Mouse (Mus musculus) hindbrain, postnatal 0 days (tissue): ENCODE results near the gene D930020B18Rik. TPM values are rescaled to one million over a fixed set of nuclear protein-coding genes. Genes with fewer than 3 reads are reported as not detected.

ENCODE experiments used
- ATAC-seq: fragments of 200-750 bp; cut with Nextera tagmentation; 2 replicates; pipeline ENCODE4 v1.8.0; 2017; ENCODE audit warnings: mild to moderate bottlenecking, moderate TSS enrichment, moderate library complexity
- DNase-seq: peaks from one replicate; pipeline ENCODE4 v3.0.0-alpha.2; 2015; ENCODE audit warnings: low spot score
- H3K27ac ChIP-seq: fragments of 300-500 bp; sonication (generic); 2 replicates; pipeline ENCODE4 v1.5.1; 2014; ENCODE audit warnings: mild to moderate bottlenecking
- H3K27me3 ChIP-seq: fragments of 300-500 bp; sonication (generic); 2 replicates; pipeline ENCODE4 v1.6.1; 2014; ENCODE audit warnings: low read length, mixed read lengths; ENCODE audit not compliant: insufficient read depth
- H3K36me3 ChIP-seq: fragments of 300-500 bp; sonication (generic); 2 replicates; pipeline ENCODE4 v1.6.1; 2014; ENCODE audit warnings: low read length, mixed read lengths; ENCODE audit not compliant: insufficient read depth
- H3K4me1 ChIP-seq: fragments of 300-500 bp; sonication (generic); 2 replicates; pipeline ENCODE4 v1.6.1; 2014; ENCODE audit warnings: antibody characterized with exemption, low read length, mixed read lengths; ENCODE audit not compliant: insufficient read depth
- H3K4me2 ChIP-seq: fragments of 300-500 bp; sonication (generic); 2 replicates; pipeline ENCODE4 v1.6.1; 2014; ENCODE audit warnings: low read depth, mild to moderate bottlenecking, low read length, moderate library complexity, mixed read lengths
- H3K4me3 ChIP-seq: fragments of 300-500 bp; sonication (generic); 2 replicates; pipeline ENCODE4 v1.5.1; 2014; ENCODE audit warnings: low read length
- H3K9ac ChIP-seq: fragments of 300-500 bp; sonication (generic); replicated peaks from 2 replicates; pipeline ENCODE4 v1.6.1; 2014; ENCODE audit warnings: mild to moderate bottlenecking, low read length, moderate library complexity, mixed read lengths
- H3K9me3 ChIP-seq: fragments of 300-500 bp; sonication (generic); 2 replicates; pipeline ENCODE4 v1.6.1; 2016; ENCODE audit warnings: low read length, mixed read lengths
- CTCF ChIP-seq: IDR thresholded peaks from 2 replicates; pipeline ENCODE4 v1.5.1; 2016; ENCODE audit warnings: antibody characterized with exemption, control low read depth, low read depth
- WGBS: fragments of 180-500 bp; shearing (Covaris S2); extraction: QIAGEN DNeasy Blood & Tissue Kit; methylation state at CpG from one replicate; pipeline ENCODE4 v1.1.7; 2014; 5-methylcytosine and 5-hydroxymethylcytosine counted together
- polyA plus RNA-seq: library from polyadenylated mRNA; unstranded; fragments of >200 nt; fragmentation: Nextera tagmentation; extraction: Ambion mirVana; gene quantifications from 2 replicates; pipeline ENCODE4 v1.2.1, GENCODE M21; 2015
- total RNA-seq: library from RNA; depleted of rRNA; stranded (reverse); fragments of >200 nt; gene quantifications from 2 replicates; pipeline ENCODE4 v1.2.3, GENCODE M21; 2014

D930020B18Rik gene
- total and polyA plus RNA-seq, 2 experiments from 2014 or later, result 0.26 to 0.39 TPM

GRCm38 (mm10) chr10:121625407-121626185 is 15.8 kb upstream of the D930020B18Rik start:
- Histone ChIP-seq H3K9ac (peak overlapping the region; percentile 79), H3K4me3 (peak overlapping the region; percentile 87), H3K9me3 (no peaks in the 10 kb centered on the region), H3K36me3 (0 out of 2 replicates have a peak, but pooled peaks cover 5% of the 10 kb centered on the region), H3K4me1 (0 out of 2 replicates have a peak, but pooled peaks cover 4% of the 10 kb centered on the region), H3K4me2 (peak overlapping the region; percentile 62), H3K27ac (peak overlapping the region; percentile 90), H3K27me3 (no peaks in the 10 kb centered on the region)
- WGBS, result under 1% methylated on average over 41 of the region's 41 CpGs
- ATAC-seq (no peak), DNase-seq (peak; percentile 28)
- TF ChIP-seq CTCF, result 0 out of 2 replicates have a peak, but pooled peaks have one; percentile 3

DNA sequence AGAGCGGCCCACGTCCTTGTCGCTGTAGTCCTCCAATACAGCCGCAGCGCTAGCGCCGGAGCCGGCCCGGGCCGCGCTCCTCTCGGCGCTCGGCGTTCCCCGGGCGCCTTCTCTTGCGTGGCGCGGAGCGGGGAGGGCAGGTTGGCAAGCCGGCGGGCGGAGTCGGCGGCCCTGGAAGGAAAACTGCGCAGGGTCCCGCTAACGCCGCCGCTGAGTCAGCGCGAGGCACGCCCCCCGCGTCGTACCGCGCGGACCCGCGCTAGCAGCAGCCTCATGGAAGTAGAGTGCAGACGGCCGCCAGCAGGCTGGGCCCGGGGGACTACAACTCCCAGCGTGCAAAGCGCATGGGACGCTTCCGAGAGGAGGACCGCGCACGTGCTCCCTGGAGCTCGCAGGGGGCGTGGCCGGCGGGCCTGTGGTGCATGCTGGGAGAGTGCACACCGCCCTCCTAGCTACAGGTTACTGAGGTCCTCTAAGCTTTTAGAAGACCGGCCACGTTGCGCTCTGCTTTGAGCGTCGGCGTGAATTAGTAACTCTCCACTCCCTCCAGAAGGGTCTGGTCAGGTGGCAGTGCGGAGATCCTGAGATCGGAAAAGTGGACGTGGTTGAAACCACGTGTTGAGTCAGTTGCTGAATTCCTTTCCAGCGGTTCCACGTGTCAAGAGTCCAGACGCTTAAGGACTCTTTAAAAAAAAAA is 15.1 kb upstream of the D930020B18Rik start, which contains the start of gene Xpot:
Gene Xpot (minus strand): TSS at position 147 of the 697 bp plus-strand sequence.
- Histone ChIP-seq H3K9ac (peak within 1 kb of the TSS; percentile 79), H3K27ac (peak within 1 kb of the TSS; percentile 90), H3K4me3 (peak within 1 kb of the TSS; percentile 87), H3K36me3 (0 out of 2 replicates have a peak, but pooled peaks cover under 1% of the 10 kb centered on the region), H3K4me2 (peak within 1 kb of the TSS; percentile 62), H3K27me3 (no peaks in the 10 kb centered on the region), H3K9me3 (no peaks in the 10 kb centered on the region), H3K4me1 (0 out of 2 replicates have a peak, but pooled peaks cover 4% of the 10 kb centered on the region)
- peak; percentile 99 for DNase-seq
- TF ChIP-seq CTCF, result no peak; the same call in 1 of the 2 replicates
- under 1% methylated on average over 65 of the region's 70 CpGs for WGBS
- ATAC-seq, result peak; percentile 100

- TF ChIP-seq CTCF, result no peak
- no peak for ATAC-seq
- WGBS, result 89% methylated on average over 10 of the region's 10 CpGs
Measured at GRCm38 (mm10) chr10:121627216-121627852, 14.1 kb upstream of the D930020B18Rik start.

GRCm38 (mm10) chr10:121628561-121629040 is 12.8 kb upstream of the D930020B18Rik start:
- H3K27me3 ChIP-seq, result no peaks in the 10 kb centered on the region
- no peak overlapping the region for H3K27ac ChIP-seq
- no peak for TF ChIP-seq CTCF
- no peaks in the 10 kb centered on the region for H3K9me3 ChIP-seq
- 0 out of 2 replicates have a peak, but pooled peaks cover 4% of the 10 kb centered on the region for H3K4me1 ChIP-seq
- no peaks in the 10 kb centered on the region for H3K36me3 ChIP-seq
- WGBS, result 91% methylated on average over 6 of the region's 6 CpGs
- H3K4me3 ChIP-seq, result no peak overlapping the region
- no peak for DNase-seq
- no peak for ATAC-seq
- no peak overlapping the region for H3K9ac ChIP-seq
- H3K4me2 ChIP-seq, result no peak overlapping the region

More at GRCm38 (mm10) chr10:121627216-121627852, 14.1 kb upstream of the D930020B18Rik start:
- Histone ChIP-seq H3K27ac (no peak overlapping the region), H3K4me1 (0 out of 2 replicates have a peak, but pooled peaks cover 4% of the 10 kb centered on the region), H3K4me3 (no peak overlapping the region), H3K27me3 (no peaks in the 10 kb centered on the region), H3K9me3 (no peaks in the 10 kb centered on the region), H3K36me3 (no peaks in the 10 kb centered on the region), H3K9ac (no peak overlapping the region), H3K4me2 (no peak overlapping the region)
- no peak for DNase-seq

GRCm38 (mm10) chr10:121634159-121634558 is 7.2 kb upstream of the D930020B18Rik start:
- WGBS, result 82% methylated on average over 1 of the region's 1 CpGs

DNA sequence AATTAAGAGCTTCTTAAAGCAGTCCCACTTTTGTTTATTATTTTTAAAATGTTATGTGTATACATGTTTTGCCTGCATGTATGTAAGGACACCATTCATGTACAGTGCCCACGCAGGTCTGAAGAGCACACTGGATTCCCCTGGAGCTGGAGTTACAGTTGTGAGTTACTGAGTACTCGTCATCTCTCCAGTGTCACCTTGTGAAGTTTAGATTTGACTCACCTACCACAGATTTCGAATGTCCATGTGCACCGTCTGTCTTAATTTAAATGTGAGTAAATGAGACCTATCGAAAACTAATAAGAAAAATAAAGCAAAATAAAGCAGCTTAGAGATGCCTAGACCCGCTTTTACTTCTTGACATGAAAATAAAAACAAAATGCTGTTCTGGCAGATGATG is 5.1 kb upstream of the D930020B18Rik start:
- DNase-seq (no peak), ATAC-seq (no peak)
- TF ChIP-seq CTCF, result no peak
- Histone ChIP-seq H3K27ac (no peak overlapping the region), H3K4me1 (no peaks in the 10 kb centered on the region; the same call in 1 of the 2 replicates), H3K27me3 (no peaks in the 10 kb centered on the region; the same call in 1 of the 2 replicates), H3K4me3 (no peak overlapping the region), H3K9ac (no peak overlapping the region), H3K4me2 (no peak overlapping the region), H3K36me3 (no peaks in the 10 kb centered on the region), H3K9me3 (no peaks in the 10 kb centered on the region)
- 89% methylated on average over 6 of the region's 6 CpGs for WGBS

More at GRCm38 (mm10) chr10:121634159-121634558, 7.2 kb upstream of the D930020B18Rik start:
- H3K4me1 ChIP-seq, result no peaks in the 10 kb centered on the region
- H3K9me3 ChIP-seq, result no peaks in the 10 kb centered on the region
- no peak overlapping the region for H3K27ac ChIP-seq
- TF ChIP-seq CTCF, result no peak
- H3K4me2 ChIP-seq, result no peak overlapping the region
- ATAC-seq, result no peak
- no peak overlapping the region for H3K4me3 ChIP-seq
- no peaks in the 10 kb centered on the region for H3K27me3 ChIP-seq
- H3K9ac ChIP-seq, result no peak overlapping the region
- DNase-seq, result no peak
- no peaks in the 10 kb centered on the region for H3K36me3 ChIP-seq
